Mouse (Mus musculus) layer of hippocampus, adult 2 months (tissue): ENCODE data around the gene Ankrd63. TPM values are rescaled to one million over a fixed set of nuclear protein-coding genes. Genes with fewer than 3 reads are reported as not detected.
A peak's percentile ranks its signal among the peaks of the same experiment; 100 is the strongest.

Experiments
- DNase-seq, 2 experiments: peaks; one replicate each; pipeline ENCODE4 v3.0.0; 2022; ENCODE audit warnings: low spot score in 2 of 2
- H3K27ac ChIP-seq: fragments of 200-600 bp; 2 replicates; pipeline ENCODE4 v1.8.1; 2022
- H3K4me3 ChIP-seq: fragments of 200-600 bp; 2 replicates; pipeline ENCODE4 v1.8.1; 2022; ENCODE audit warnings: mild to moderate bottlenecking
- CTCF ChIP-seq: fragments of 200-600 bp; conservative IDR thresholded peaks from 2 replicates; pipeline ENCODE4 v1.8.1; 2022; ENCODE audit warnings: antibody characterized with exemption, mild to moderate bottlenecking, moderate library complexity
- long read RNA-seq, 2 experiments: library from polyadenylated mRNA; stranded (forward); transcript quantifications; one replicate each; pipeline ENCODE4 v2.0.0; 2021; ENCODE audit warnings: borderline mapping rate in 2 of 2
- total RNA-seq, 2 experiments: library from RNA; stranded (reverse); gene quantifications; 2 replicates each; pipeline ENCODE4 v1.2.3; 2021

Ankrd63 gene
- 10 to 100 TPM; 14.8 to 15.5 TPM for total RNA-seq
- long read RNA-seq, experiment 1, full-length matches to known transcripts = 12 of 12 reads
- long read RNA-seq, experiment 1, partial matches to known transcripts = 0 of 12 reads
- long read RNA-seq, experiment 1, other reads (novel, unspliced or antisense) = 0 of 12 reads
- long read RNA-seq, experiment 2, full-length matches to known transcripts = 22 of 22 reads
- long read RNA-seq, experiment 2, partial matches to known transcripts = 0 of 22 reads
- long read RNA-seq, experiment 2, other reads (novel, unspliced or antisense) = 0 of 22 reads

DNA sequence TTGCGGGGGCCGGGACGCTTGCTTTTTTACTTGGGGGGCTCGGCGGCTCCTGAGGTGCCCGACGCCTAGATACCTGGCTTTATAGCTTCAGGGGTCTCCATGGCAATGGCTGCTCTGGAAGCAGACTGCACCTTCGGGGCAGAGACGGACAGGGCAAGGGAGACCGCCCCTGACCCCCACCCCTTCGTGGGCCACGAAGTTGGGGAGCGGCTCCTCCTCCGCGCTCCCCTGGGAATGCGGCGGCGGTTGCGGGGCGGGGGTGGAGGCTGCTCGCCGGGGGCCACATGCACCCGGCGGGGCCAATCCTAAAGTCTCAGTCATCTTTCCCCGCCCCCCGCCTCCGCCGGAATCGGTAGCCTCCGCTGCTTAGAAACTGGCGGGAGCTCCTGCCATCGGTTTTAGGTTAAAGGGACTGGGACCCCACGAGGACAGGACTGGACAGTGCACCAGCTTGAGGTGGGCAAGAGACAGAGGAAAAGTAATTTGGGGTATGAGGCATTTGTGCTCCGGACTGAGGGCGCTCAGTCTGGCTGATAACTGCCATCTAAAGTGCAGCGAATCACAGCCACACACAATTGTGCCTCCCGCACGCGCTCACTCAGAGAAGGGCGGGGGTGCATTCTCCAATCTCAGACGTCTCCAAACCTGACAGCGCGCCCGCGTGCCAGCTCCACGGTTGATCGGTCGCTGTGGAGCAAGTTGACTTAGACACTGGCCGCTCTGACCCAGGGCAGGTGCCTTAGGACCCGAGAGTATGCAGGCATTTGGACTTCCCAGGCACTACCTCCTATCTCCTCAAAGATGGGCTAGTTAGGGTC is at the start of gene Ankrd63:
Gene Ankrd63 (minus strand): TSS at position 51 of the 818 bp plus-strand sequence.
- Histone ChIP-seq H3K4me3 (peak within 1 kb of the TSS; percentile 58), H3K27ac (peak within 1 kb of the TSS; percentile 80)
- DNase-seq = no peak
- no peak for TF ChIP-seq CTCF

DNA sequence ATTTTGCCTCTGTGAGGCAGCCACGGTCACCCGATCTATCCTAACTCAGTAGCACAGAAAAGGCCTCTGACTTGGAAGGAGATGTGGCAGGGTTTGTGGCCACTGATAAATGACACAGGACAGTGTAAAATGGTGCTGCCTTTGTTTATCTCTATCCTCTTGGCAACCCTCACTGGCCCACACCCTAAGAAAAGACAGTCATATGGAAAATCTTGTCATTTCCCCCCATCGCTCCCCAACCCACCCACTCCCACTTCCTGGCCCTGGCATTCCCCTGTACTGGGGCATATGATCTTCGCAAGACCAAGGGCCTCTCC is 49.0 kb upstream of the Ankrd63 start:
- no peak overlapping the region for H3K4me3 ChIP-seq
- TF ChIP-seq CTCF = no peak
- DNase-seq = no peak
- no peak overlapping the region for H3K27ac ChIP-seq

DNA sequence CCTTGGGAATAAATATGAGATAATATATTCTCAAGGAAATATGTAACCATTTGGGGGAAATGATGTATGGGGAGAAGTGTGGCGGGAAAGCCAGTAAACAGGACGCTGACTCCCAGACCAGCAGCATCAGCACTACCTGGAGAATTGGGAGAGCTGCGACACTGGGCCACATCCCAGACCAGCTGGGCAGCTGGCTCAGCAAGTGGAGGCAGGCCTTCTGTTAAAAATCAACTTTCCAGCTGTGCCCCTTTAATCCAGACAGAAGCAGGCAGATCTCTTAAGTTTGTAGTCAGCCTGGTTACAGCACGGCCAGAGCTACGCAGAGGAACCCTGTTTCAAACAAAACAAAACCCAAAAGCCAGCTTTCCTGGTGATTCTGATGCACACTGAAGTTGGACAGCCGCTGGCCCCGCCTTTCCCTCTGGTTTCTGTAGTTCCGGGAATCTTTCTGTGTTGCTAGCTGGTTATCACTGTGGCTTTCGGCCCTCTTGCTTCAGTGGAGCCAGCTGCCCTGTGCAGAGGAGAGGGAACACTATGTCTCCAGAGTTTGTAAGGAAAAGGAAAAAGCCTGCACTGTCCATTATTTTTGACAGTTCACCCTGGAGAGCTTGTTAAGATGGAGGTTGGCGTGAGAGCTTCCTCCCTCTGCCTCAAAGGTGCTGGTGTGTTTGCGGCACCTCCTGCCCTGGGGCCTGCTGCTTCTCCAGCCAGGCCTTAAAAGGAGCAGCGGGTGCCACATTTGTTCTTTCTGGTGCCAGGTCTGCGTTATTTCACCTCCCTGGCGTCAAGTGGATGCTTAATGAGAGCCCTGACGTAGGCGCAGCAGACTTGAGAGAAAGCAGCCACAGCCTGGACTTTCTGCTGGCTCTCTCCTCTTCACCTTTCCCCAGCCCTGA is 48.4 kb upstream of the Ankrd63 start:
- TF ChIP-seq CTCF = no peak
- no peak overlapping the region for H3K27ac ChIP-seq
- peak in 1 of 2 experiments; percentile 7 for DNase-seq

DNA sequence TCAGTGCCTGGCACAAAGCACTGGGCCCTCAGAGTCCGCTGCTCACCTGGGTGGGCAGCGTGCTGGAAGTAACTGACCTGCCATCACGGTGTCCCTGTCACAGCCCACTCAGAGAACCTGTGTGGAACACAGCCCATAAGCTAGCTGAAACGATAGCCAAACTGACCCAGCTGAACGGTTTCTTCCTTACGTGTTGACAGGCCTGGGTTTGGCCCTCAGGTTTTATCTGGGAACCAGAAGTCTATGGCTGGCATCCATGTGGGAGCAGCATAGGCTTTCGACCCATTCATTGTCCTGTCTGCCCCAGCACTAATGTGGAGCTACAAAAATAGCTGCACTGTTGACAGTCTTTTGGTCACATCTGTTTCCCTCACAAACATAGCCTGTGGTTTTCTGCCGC is 46.7 kb upstream of the Ankrd63 start:
- Histone ChIP-seq H3K4me3 (no peak overlapping the region), H3K27ac (peak overlapping the region; percentile 57; the same call in 1 of the 2 replicates)
- no peak for DNase-seq
- no peak for TF ChIP-seq CTCF

More for the DNA sequence above, 48.4 kb upstream of the Ankrd63 start:
- H3K4me3 ChIP-seq = no peak overlapping the region

DNA sequence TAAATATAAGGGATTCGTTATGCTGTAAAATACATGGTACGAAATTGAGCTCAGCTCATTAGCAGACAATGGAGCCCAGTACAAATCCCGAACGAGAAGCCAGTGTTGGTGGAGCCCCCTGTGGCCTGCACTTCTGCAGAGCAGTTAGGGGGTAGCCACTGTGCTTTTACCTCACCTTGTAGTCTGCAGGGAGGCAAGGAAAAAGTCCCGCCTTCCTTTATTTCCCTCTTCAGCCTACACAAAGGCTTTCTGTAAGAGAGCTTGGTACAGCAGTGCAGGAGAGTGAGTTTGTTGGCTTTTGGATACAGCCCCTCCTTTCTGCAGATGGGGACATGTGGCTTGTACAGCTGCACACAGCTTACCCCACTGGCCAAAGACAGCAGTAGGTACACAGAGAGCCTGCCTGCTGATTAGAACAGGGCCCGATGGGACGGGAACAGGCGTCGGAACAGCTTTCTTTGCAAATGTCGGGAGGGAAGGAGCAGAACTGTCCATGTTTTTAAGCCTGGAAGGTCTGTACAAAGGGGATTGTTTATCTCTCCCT is 45.6 kb upstream of the Ankrd63 start:
- no peak for DNase-seq
- Histone ChIP-seq H3K4me3 (peak overlapping the region; percentile 3; the same call in 1 of the 2 replicates), H3K27ac (peak overlapping the region; percentile 57)
- peak; percentile 30; the same call in 1 of the 2 replicates for TF ChIP-seq CTCF

DNA sequence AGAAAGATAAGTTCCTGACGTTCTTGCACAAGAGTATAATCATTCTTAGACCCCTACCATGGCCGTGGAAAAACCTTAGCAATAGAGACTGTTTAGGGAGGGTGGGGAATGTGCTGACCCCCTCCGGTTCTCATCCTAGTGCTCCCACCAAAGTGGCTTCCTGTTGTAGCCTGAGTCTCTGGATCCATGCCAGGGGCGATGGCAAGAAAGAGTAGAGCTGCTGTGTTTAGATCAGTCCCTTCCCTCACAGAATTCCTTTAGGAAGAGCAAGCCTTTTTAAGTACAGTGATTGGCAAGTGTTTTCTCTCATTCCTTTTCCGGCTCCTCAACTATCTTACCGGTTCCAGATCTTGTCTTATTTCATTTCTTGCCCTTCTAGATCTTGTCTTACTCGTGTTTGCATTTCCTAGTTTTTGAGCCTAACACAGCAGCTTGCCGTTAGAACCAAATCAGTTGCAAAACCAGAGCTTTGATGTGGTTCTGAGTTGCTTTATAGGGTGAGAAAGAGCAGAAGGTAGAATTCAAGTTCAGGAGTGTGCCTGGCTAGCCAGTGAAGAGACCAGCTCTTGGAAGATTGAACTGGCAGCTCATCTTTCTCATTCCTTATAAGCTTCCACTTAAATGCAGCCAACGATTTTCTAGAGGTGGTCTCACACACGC is 43.7 kb upstream of the Ankrd63 start:
- no peak for DNase-seq
- TF ChIP-seq CTCF = no peak
- peak overlapping the region; percentile 92 for H3K4me3 ChIP-seq
- H3K27ac ChIP-seq = peak overlapping the region; percentile 91

DNA sequence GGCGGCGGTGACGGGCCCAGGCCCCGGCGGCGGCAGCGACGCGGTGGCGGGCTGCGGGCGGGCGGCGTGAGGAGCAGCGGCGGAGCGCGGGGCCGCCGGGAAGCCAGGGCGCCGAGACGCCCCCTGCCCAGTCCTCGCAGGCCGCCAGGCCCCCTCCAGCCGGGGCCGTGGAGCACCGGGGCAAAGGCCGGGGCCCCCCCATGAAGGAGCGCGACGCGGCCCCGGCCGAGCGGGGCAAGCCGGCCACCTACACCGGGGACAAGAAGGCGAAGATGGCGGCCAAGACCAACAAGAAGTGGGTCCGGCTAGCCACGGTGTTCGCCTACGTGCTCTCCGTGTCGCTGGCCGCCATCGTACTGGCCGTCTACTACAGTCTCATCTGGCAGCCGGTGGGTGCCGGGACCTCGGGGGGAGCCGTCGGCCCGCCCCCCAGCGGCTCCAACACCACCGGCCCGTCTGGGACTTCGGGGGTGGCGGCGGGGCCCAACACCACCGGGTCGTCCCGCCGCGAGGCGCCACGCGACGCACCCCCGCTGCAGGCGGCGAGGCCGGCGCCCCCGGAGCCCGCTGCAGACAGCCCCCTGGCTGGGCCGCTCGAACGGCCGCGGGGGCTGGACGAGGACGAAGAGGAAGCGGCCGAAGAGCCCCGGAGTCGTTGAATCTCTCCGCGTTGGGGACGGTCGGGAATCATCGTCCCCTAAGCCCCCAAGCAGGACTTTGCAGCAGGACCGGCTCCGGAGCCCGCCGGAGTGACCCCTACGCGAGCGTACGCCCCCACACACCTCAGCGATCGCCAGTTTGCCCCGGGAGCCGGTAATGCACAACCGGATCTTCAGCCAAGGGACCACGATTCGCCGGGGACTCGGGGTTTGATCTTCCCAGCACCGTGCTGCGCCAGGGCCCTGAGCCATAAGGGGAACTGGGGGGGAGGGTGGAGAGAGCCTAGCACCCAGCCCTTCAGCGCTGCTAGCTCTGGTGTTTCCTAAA is 42.4 kb upstream of the Ankrd63 start:
- no peak for TF ChIP-seq CTCF
- peak in 1 of 2 experiments; percentile 41 for DNase-seq
- Histone ChIP-seq H3K27ac (peak overlapping the region; percentile 91), H3K4me3 (peak overlapping the region; percentile 92)

DNA sequence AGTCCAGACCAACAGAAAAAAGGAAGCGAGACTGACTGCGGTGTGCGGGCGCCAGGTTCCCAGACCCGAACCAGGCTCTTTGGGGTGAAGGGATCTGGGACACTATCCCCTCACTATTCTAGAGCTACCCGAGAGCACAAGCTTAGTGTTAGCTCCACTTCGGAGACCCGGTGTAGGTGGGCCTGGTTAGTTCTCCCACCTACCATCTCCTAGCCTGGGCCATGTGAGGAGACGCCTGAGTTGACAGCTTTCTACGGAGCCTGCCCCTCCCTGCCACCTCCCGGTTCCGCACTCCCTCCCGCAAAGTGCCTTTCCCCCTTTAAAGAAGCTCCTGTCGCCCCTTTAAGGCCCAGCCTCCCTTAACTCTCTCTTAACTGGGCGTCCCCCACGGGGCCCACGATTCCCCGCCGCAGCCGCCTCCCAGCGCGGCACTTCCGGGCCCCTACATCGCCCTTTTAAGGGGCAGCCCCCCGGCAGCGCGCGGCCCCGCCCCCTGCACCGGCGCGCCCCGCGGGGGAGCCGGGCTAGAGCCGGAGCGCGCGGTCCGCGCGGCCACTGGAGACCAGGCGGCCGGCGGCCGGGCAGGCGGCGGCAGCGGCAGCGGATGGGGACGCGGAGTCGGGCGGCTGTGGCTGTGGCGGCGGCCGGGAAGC is 41.6 kb upstream of the Ankrd63 start, which contains the start of gene Inafm2:
Gene Inafm2 (plus strand): TSS at position 527 of the 653 bp plus-strand sequence.
- 0 out of 2 replicates have a peak, but pooled peaks have one; percentile 14 for TF ChIP-seq CTCF

DNA sequence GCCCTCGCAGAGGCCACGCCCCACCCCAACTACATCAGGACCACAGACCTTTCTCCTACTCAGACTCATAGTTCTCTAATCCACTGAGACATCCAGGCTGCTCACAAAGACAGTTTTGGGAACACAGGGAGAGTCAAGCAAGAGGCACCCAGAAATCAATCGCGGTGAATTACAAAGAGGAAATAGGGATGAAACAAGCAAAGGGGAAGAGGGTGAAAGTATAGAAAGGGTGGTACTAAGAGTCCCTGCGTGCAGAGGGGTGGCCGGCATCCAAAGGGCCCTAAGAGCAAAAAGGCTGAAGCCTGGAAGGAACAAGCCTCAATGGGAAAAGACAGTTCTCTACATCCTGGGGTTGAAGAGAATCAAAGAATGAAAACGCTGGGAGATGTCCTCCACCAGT is 40.9 kb upstream of the Ankrd63 start:
- Histone ChIP-seq H3K27ac (no peak overlapping the region), H3K4me3 (no peak overlapping the region)
- no peak for DNase-seq
- no peak for TF ChIP-seq CTCF

More for the DNA sequence above, 41.6 kb upstream of the Ankrd63 start, which contains the start of gene Inafm2:
- Histone ChIP-seq H3K27ac (peak within 1 kb of the TSS; percentile 91), H3K4me3 (peak within 1 kb of the TSS; percentile 92)
- peak; percentile 95 to 96 for DNase-seq

DNA sequence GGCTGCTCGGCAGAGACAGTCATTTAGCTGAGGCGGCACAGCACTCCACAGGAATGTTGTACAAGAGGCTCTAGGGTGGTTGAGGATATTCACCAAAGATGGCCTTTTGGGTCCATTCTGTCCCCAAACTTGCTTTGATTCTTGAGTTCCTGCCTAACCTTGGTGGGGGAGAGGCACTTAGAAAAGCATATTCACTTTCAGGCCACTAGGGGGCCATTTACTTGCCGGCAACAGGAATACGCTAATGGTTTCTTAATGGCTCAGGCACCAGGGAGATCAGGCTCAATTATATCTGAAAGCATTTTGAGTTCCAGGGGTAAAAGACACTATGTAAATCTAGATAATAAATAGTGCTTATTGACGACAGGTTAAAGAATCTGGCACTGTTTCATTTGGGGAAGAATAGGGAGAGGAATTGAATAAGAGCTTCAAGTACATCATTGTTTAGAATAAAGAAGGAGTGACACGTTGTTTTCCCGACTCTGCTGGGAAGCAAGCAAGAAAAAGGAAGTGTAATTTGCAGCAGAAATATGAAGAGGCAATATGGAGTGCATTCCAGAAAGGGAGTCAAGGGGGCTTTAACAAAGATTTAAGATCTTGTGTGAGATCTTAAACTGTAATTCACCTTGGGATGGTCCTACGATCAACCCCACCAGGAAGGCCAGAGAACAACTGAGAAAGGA is 39.6 kb upstream of the Ankrd63 start:
- Histone ChIP-seq H3K27ac (no peak overlapping the region), H3K4me3 (no peak overlapping the region)
- peak; percentile 96 for TF ChIP-seq CTCF
- peak in 1 of 2 experiments; percentile 40 for DNase-seq
